Mouse (Mus musculus): ENCODE data around the gene Sgtb. TPM values are rescaled to one million over a fixed set of nuclear protein-coding genes. Genes with fewer than 3 reads are reported as not detected.

Sgtb gene
- total RNA-seq, 2 experiments from 2014 or later = 75.2 to 79.9 TPM

DNA sequence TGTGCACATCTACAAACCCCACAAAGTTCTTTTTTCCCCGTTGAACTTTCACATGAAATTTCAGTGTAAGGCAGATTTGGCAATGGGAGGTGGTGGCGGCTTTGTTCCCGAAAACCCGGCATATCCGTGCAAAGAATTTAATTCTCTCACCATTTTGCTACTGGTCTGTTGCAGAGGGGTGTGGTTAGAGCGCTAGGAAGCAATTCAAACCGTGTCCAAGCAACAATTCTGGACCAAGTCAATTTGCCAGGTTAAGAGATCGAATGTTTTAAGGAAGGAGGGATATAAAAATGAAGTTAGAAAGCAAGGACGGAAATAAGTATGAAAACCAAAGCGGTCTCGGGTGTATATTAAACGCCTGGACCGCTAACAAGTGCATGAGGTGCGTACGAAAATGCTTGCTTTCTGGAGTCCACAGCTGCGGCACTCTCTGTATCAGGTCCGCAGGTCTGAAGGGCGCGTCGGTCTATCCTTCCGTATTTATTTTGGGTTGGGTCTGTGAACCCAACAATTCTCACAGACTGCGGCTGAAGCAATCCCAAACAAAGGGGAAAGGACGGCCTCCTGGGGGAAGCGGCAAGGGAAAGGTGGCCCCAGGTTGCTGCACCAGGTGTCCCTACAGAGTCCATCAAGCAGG lies 772 bp upstream of the Sgtb start:
- DNase-seq (ENCODE audit: extremely low spot score in 1 of 2, low spot score in 1 of 2) = no peak

DNA sequence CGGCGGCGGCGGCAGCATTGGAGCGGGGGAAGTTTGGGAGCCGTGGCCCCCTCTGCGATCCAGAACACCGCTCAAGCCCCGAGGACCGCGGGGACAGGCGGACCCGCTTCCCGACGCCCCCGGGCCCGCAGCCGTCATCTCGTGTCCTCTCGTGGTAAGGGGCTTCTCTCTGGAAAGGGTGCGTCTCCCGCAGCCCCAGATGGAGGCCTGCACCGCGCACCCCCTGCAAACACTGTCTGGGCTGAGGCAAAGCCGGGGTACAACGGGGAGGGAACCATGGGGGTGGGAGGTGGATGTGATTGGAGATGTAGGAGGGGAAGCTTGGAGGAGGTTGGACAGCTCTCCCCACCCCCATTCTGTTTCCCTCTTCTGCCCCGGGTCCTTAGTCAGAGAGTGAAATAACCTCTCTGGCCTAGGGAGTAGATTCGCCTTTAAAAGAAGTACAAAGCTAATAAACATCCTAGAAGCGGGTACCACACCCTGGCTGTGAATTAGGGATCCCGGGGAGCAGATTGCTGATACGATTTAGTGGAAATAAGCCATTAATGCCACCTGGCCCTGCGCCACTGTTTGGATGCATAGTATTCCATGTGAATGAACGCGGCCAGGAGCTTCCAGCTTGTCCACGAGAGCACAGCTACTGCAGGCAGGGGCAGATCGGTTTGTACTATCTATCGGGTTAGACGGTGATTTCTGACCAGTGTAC lies 428 bp downstream of the Sgtb start:
- peak; percentile 55 to 65 for DNase-seq (ENCODE audit: extremely low spot score in 1 of 2, low spot score in 1 of 2)

DNA sequence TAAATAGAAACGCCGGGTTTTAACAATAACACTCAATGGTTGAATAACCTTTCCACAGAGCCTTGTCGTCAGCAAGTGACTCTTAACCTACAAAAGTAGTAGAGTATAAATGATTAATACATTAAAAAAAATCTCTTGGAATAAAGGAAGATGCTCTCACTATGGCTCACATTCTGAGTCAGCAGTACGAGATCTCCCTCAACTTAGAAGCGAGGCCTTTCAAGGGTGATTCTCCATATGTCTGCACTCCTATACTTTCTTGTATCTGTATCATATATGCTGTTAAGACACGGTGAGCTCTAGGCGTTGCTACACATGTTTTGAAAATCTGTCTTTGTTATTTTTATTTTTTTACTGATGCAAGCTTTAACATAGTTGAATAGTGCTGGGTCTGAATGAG lies 985 bp downstream of the Sgtb start:
- no peak for DNase-seq (ENCODE audit: extremely low spot score in 1 of 2, low spot score in 1 of 2)

DNA sequence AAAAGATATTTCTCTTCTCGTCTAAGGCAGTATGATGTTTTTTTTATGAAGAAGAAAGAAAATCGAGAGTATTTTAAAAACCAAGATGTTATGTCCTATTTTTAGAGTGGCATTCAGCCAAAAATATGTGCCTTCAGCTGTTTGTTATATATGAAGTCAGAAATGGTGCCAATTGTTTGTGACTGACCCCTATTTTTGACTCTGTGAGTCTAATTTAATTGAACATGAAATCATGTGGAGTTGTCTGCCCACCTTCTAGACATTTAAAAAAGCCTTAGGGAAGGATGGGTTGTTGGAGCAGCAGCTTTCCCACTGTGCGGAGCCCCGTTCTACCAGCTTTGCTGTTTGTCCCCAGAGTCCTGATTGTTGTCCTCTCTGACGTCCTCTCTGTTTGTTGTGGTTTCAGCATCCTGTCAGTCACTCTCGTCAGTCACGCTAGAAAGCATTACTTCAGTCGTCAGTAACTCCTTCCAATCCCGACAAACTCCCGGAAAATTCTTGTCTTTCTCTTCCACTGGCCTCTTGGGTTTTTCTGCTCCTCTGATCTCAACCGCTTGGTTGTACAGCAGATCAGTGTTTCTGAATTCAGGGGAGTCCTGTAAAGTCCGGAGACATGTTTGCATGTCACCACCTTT lies 2.8 kb downstream of the Sgtb start:
- DNase-seq (ENCODE audit: extremely low spot score in 1 of 2, low spot score in 1 of 2) = no peak

DNA sequence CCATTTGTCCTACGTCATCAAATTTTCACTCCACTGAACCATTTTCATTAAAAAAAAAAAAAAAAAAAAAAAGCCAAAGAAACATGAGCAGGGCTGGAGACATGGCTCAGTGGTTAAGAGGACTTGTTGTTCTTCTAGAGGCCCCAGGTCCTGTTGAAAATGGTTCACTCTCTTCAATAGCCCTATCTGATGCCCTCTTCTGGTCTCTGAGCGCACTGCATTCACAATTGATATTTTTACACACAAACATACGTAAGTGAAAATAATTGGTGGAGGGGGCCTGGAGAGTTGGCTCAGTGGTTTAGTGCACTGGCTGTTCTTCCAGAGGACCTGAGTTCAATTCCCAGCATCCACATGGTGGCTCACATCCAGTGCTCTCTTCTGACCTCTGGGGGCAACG lies 4.2 kb downstream of the Sgtb start:
- DNase-seq (ENCODE audit: extremely low spot score in 1 of 2, low spot score in 1 of 2) = no peak

DNA sequence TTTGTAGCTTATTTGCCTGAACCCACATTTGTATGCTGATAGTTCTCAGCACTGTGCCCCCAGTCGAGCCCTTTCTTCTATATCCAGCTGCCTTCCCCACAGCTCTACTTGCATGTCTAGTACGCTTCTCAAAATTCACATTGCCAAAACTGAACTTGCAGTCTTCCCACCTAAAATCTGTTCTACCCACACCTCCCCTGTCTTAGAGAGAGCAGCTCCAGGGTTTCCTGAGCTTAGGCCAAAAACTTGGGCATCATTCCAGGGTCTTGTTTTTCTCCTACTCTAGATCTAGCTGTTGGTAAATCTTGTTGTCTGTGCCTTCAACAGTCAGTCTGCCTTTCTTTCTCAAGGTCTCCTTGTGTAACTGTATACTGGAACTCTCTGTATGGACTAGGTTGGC lies 5.3 kb downstream of the Sgtb start:
- no peak for DNase-seq (ENCODE audit: extremely low spot score in 1 of 2, low spot score in 1 of 2)

DNA sequence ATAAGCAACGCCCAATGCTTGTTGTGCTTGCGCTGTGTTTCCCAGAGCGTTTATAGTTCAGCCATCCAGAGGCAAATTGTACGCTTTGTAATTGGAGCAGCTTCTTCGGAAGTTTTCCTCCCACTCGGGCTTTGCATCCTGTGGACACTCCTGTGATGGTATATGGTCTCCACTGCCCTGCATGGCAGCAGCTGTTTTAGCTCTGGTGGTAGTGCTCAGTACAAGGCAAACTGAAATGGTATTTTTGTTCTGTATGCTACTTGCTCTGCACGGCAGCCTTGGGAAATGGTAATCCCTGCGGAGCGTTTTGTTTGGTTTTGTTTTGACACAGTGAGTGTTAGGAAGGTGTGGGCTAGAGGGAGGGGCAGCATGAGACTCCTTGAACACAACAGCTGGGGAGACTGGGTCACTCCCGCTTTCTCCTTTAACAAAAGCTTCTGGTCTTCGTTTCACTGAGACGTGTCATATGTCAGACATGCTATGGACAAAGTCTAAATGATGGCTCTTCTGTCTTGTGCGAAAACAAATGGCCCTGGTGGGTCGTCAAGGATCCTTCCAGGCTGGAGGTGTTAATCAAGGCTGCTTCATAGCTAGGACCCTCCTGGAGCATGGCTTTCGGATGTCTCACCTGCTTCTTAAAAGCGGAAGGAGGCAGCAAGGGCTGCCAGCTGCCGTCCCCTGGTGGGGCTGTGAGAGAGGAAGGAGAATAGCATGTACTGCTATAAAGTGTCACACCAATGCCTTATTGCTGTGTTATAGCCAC lies 12.7 kb downstream of the Sgtb start:
- no peak for DNase-seq (ENCODE audit: extremely low spot score in 1 of 2, low spot score in 1 of 2)

DNA sequence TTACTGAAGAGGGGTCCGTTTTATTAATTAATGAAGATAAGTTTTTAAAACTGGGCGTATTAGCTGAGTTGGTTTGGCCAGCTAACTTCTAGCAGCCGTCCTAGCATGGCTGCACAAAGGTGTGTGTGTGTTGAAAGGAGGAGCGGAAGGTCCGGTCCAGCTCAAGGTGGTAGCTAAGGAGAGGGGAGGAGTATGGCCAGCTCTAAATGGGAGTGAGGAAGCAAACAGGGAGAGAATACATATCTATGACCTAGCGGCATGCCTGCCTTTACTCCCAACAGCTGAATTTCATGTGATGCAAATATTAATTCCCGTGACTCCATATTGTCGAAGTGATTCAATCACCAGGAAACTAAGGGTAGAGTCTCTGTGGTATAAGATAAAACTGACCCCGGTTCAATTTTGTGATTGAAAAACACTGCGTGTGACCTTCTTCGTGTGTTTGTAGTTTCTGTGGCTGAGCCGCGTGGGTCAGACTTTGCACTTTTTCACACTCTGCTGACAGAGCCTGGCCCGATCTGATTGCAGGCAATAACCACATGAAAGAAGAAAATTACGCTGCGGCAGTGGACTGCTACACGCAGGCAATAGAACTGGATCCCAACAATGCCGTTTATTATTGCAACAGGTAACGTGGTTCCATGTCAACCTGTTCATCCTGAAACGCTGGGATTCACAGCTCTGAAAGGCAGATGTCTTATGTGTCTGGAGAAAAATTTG lies 14.3 kb downstream of the Sgtb start:
- DNase-seq (ENCODE audit: extremely low spot score in 1 of 2, low spot score in 1 of 2) = no peak

DNA sequence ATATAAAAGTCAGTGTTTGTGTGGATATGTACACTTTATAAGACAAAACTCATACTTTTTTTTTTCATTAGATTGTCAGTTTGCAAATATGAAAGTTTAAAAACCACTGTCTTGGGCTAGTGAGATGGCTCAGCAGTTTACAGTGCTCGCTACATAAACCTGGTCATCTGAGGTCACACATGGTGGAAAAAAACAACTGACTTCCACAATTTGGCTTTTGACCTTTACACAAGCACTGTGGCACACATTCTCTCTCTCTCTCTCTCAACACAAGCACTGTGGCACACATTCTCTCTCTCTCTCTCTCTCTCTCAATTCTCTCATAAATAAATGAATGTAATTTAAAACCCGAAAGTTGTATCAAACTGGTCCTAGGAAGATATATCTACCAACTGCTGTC lies 23.0 kb downstream of the Sgtb start:
- DNase-seq (ENCODE audit: extremely low spot score in 1 of 2, low spot score in 1 of 2) = no peak

DNA sequence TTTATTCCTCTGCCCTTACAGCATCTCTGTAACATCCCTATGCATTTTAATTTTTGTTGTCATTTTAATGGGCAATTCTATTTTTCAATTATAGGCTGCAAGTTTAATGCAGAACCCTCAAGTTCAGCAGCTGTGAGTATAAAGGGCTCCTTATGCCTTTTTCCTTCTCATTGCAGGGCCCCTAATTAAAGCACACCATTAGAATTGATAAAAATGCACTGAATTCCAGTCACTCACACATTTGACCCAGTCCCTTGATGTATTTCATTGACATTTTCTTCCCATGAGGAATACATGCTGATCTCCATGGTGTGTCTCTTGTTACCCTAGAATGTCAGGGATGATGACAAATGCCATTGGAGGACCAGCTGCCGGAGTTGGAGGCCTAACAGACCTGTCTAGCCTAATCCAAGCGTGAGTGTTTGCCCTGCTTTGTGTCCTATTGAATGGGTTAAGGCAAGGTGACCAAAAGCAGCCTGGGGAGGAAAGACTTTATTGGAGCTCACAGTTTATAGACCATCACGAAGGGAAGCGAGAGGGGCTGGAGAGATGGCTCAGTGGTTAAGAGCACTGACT lies 25.1 kb downstream of the Sgtb start:
- no peak for DNase-seq (ENCODE audit: extremely low spot score in 1 of 2, low spot score in 1 of 2)

DNA sequence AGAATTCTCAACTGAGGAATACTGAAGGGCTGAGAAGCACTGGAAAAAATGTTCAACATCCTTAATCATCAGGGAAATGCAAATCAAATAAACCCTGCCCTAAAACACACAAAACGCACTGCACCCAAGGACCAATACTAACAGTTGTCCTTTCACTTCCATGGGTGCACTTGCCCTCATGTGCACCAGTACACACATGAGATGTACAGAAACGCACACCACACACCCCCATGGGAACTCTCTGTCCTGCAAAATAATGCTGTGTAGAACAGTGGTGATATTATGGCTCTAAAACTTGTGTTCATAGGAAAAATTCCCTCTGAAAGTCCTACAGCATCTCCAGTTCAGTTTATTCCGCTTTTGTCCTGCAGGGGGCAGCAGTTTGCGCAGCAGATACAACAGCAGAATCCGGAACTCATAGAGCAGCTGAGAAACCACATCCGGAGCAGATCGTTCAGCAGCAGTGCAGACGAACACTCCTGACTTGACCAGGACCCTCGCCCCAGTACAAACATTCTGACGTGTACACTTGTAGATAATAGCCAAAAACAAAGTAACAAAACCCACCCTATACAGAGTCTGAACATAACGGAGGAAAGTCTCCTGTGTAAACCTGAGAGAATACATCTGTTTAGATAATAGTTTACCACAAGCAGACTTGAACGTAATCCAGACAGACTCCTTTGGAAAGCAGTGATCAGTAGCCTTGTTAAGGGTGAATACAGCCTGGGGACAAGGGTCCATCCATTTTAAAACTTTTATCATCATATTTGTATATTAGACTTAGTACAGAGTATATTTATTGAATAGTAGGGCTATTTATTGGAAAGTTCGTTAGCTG lies 30.0 kb downstream of the Sgtb start:
- peak; percentile 65 to 87 for DNase-seq (ENCODE audit: extremely low spot score in 1 of 2, low spot score in 1 of 2)

DNA sequence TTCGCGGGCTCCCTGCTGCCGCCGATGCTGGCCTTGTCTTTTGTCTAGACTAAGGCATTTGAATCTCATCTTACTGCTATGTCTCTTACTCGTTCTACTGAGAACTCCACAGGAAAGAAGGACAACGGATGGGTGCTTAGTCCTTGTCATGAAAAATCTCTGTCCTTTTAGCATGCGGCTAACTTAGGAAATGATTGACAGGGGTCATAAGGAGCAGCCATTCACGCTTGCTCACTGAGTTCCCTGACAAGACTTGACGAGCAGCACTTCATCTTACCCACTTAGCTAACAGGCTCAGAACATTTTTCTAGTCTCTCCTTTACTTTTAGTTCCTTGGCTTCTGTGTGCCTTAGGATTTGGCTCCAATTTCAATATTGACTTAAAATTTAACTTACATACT lies 35.3 kb downstream of the Sgtb start:
- no peak for DNase-seq (ENCODE audit: extremely low spot score in 1 of 2, low spot score in 1 of 2)

DNA sequence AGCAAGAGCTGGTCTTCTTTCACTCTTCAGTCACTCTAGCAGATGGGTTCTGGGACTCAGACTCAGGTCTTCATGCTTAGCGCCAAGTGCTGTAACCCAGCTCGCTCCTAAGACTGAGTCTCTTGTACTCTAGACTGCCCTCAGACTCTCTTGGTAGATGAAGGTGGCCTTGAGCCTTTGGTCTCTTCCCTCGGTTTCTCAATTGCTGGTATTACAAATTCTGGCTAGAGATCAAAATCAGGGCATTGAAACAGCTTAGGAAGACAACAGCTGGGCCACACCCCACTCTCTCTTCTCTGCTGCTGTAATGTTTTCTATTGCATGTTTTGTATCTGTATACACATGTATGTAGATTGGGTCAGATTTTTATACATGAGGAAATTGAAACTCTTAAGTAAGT lies 36.1 kb downstream of the Sgtb start:
- no peak for DNase-seq (ENCODE audit: extremely low spot score in 1 of 2, low spot score in 1 of 2)

DNA sequence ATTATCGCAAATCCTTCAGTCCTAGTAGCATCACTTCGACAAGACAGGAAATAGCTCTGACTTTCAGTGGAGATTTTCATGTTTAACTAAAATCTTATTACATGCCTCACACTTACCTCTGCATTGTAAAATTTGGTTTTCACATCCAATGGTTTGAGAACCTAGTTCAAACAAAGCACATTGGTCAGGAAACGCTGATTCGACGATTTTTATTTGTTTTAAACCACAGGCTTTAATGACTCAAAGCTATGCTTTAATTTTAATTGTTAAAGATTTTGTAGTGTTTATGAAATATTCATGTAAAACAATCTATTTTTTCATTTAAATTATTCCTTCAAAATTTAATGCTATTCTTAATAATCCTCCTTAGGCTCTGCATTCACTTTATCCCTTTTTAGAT lies 44.6 kb downstream of the Sgtb start:
- DNase-seq (ENCODE audit: extremely low spot score in 1 of 2, low spot score in 1 of 2) = no peak

DNA sequence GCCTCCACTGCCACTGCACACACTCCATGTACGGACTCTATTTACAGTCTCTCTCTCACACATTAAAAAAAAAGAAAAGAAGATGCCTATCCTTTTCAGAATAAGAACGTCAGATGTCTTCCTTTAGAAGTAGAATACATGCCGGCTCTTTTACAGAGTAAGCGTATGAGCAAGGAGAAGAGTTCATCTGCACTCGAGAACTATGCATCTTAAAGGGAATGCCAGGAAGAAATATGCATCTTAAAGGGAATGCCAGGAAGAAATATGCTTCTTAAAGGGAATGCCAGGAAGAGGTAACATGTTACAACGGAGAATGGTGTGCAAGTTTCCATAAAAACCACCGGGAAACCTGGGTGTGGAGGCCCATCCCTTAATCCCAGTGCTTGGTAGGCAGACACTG lies 45.6 kb downstream of the Sgtb start:
- DNase-seq (ENCODE audit: extremely low spot score in 1 of 2, low spot score in 1 of 2) = no peak

DNA sequence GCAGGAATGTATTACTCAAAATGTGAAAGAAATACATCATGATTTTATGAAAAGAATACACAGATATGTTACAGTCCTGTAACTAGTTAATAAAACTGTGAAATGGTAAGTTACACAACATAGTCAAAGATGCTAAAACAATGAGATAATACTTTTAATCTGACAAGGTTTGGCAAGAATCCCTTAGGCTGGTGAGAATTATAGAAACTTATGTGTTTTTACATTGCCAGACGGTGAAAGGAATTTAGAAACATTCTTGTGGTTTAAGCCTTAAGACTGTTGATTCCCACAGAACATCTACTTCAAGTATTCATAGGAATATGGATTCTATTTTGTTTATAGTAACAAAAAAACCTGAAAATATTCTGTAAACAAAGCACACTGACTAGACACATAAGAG lies 46.1 kb downstream of the Sgtb start:
- DNase-seq (ENCODE audit: extremely low spot score in 1 of 2, low spot score in 1 of 2) = no peak

DNA sequence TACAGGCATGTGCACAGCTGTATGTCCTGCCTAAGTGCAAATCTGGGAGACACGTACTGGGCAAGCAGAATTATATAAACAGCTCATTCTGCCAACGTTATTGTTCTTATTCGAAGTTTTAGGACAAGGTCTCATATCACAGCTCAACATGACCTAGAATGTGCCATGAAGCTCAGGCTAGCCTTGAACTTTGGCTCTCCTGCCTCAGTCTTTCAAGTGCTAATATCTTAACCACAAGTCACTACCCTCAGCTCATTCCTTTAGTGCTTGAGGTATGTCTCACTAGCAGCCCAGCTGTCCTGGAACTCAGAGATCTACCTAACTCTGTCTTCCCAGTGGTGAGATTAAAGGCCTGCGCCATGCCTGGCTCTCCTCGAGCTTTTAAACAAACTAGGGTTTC lies 62.2 kb downstream of the Sgtb start:
- no peak for DNase-seq (ENCODE audit: extremely low spot score in 1 of 2, low spot score in 1 of 2)

DNA sequence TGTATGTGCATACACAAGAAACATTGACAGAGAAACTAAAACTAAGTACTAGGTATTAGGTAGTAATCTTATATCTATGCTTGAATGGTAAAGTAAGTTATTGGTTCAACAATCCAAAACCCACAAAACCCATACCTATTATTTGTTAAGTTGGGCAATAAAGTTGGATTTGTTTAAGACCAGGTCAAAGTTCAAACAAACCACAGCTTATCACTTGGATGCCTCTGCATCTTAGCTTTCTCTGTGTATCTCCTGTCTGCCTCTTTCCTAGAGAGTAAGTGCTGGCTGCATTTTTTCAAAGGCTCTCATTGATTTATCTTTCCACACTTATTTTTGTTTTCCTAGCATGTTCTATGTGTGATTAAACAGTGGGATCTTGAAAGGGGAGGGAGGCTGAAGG lies 63.0 kb downstream of the Sgtb start:
- no peak for DNase-seq (ENCODE audit: extremely low spot score in 1 of 2, low spot score in 1 of 2)

DNA sequence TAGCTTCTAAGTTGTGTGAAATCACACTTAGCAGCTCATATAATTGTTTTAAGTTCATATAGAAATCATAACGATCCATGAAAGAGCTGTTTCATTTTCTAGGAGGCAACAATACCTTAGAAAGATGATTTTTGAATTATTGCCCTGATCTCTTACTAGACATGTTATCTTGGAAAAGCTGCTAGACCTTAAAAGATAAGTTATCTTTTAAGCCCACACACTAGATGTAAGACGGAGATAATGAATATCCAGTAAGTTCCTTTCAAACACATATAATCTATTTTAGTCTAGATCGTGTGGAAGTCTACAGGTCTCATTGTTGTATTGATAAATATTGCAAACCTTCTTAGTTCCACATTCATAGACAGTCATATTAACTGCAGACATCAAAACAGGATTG lies 67.3 kb downstream of the Sgtb start:
- no peak for DNase-seq (ENCODE audit: extremely low spot score in 1 of 2, low spot score in 1 of 2)
